Mouse (Mus musculus) lung, embryonic 15.5 days (tissue): ENCODE measurements around the gene Sectm1a. TPM values are rescaled to one million over a fixed set of nuclear protein-coding genes. Genes with fewer than 3 reads are reported as not detected.
"Not testable (repeated sequence)": the region's sequence is repeated elsewhere in the genome, so short reads cannot be mapped to it uniquely, and the experiment has no call there.

Source experiments
- ATAC-seq: fragments of 200-750 bp; cut with Nextera tagmentation; 2 replicates; pipeline ENCODE4 v1.8.0; 2017; ENCODE audit warnings: moderate number of reproducible peaks, borderline replicate concordance; ENCODE audit not compliant: low FRiP score, low TSS enrichment; ENCODE audit errors: extremely low read depth
- H3K27ac ChIP-seq: fragments of 300-500 bp; sonication (generic); 2 replicates; pipeline ENCODE4 v1.5.1; 2015; ENCODE audit warnings: moderate library complexity, mild to moderate bottlenecking, inconsistent platforms
- H3K27me3 ChIP-seq: fragments of 300-500 bp; sonication (generic); 2 replicates; pipeline ENCODE4 v1.6.1; 2015; ENCODE audit warnings: inconsistent platforms
- H3K36me3 ChIP-seq: fragments of 300-500 bp; sonication (generic); 2 replicates; pipeline ENCODE4 v1.6.1; 2015; ENCODE audit warnings: inconsistent platforms
- H3K4me1 ChIP-seq: fragments of 300-500 bp; sonication (generic); 2 replicates; pipeline ENCODE4 v1.6.1; 2015; ENCODE audit warnings: inconsistent platforms
- H3K4me2 ChIP-seq: fragments of 300-500 bp; sonication (generic); 2 replicates; pipeline ENCODE4 v1.6.1; 2015; ENCODE audit warnings: inconsistent platforms, mild to moderate bottlenecking, moderate library complexity
- H3K4me3 ChIP-seq: fragments of 300-500 bp; sonication (generic); 2 replicates; pipeline ENCODE4 v1.5.1; 2015; ENCODE audit warnings: mild to moderate bottlenecking, inconsistent platforms
- H3K9ac ChIP-seq: fragments of 300-500 bp; sonication (generic); 2 replicates; pipeline ENCODE4 v1.6.1; 2015; ENCODE audit warnings: inconsistent platforms
- H3K9me3 ChIP-seq: fragments of 300-500 bp; sonication (generic); 2 replicates; pipeline ENCODE4 v1.6.1; 2016; ENCODE audit warnings: inconsistent platforms
- WGBS: fragments of 180-500 bp; shearing (Covaris S2); methylation state at CpG from one replicate; pipeline ENCODE4 v1.1.7; 2015; 5-methylcytosine and 5-hydroxymethylcytosine counted together
- polyA plus RNA-seq: library from polyadenylated mRNA; unstranded; fragments of >200 nt; fragmentation: Nextera tagmentation; extraction: Ambion mirVana; gene quantifications from 2 replicates; pipeline ENCODE4 v1.2.1, GENCODE M21; 2015

Sectm1a gene
- polyA plus RNA-seq, 1 experiment from 2014 or later: 0.26 TPM

DNA sequence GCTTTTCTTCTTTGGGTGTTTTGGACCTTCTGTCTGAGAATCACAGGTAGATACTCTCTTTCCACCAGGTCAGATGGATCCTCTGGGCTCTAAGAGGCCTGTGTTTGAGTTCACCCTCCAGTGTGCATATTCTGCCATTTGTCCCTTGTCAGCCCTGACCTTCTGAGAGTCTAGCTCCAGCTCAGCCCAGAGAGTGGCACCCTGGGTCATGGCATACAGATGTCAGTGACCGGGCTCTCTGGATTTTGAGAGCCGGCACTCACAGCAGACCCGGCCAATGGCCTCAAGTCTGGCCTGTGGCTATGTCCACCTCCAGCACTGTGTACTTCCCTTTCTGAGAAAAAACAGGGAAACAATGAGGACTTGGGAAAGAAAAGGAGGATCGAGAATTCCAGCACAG, 21.5 kb downstream of the Sectm1a start:
- H3K36me3 ChIP-seq: no peaks in the 10 kb centered on the region
- no peak overlapping the region for H3K4me2 ChIP-seq
- peaks cover 9% of the 10 kb centered on the region for H3K4me1 ChIP-seq
- WGBS: 82% methylated on average over 4 of the region's 4 CpGs
- H3K27ac ChIP-seq: no peak overlapping the region
- no peaks in the 10 kb centered on the region for H3K9me3 ChIP-seq
- ATAC-seq: no peak
- H3K4me3 ChIP-seq: no peak overlapping the region
- no peak overlapping the region for H3K9ac ChIP-seq
- H3K27me3 ChIP-seq: no peaks in the 10 kb centered on the region

DNA sequence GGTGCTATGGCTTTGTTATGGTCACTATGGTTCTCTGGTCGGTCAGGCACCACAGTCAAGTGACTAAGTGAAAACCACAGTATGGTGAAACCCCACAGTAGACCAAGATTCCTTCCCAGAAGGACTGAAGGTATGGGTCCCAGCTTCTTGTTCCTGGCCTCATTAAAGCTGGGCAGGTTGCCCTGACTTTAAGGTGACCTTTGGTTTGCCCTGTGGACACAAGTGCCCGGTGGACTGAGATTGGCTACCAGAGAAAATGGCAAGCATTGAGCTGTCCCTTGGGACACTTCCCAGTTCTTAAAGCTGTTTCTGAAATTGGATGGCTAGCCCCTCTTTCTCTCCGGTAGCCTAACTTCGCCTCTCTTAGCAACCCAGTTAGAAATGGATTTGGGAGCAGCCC, 22.1 kb downstream of the Sectm1a start:
- WGBS: 90% methylated on average over 4 of the region's 4 CpGs
- Histone ChIP-seq H3K4me2 (no peak overlapping the region), H3K27me3 (no peaks in the 10 kb centered on the region), H3K27ac (no peak overlapping the region), H3K4me3 (no peak overlapping the region), H3K9ac (no peak overlapping the region), H3K4me1 (peaks cover 9% of the 10 kb centered on the region), H3K36me3 (no peaks in the 10 kb centered on the region), H3K9me3 (no peaks in the 10 kb centered on the region)
- no peak for ATAC-seq

DNA sequence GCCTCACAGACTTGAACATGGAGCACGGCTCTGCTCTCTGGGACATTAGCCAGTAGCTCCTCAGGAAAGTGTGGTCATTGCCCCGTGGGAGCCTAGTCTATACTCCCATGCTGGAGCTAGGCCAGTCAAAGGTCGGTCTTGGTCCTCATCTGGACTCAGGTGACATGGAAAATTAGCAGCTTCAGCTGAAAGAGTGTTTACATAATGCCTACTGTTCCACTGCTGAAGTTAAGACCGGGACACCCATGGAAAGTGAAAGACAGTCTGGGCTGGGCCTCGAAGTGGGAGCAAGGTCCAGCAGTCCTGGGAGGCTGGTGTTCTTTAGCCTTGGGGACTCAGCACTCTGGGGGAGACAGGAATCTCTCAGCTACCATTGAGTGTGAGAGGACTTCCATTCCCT, 22.9 kb downstream of the Sectm1a start:
- H3K9me3 ChIP-seq: no peaks in the 10 kb centered on the region
- ATAC-seq: no peak
- H3K27ac ChIP-seq: no peak overlapping the region
- H3K4me2 ChIP-seq: no peak overlapping the region
- no peak overlapping the region for H3K9ac ChIP-seq
- H3K4me1 ChIP-seq: peaks cover 12% of the 10 kb centered on the region
- no peak overlapping the region for H3K4me3 ChIP-seq
- WGBS: 70% methylated on average over 5 of the region's 5 CpGs
- no peaks in the 10 kb centered on the region for H3K27me3 ChIP-seq
- no peaks in the 10 kb centered on the region for H3K36me3 ChIP-seq

DNA sequence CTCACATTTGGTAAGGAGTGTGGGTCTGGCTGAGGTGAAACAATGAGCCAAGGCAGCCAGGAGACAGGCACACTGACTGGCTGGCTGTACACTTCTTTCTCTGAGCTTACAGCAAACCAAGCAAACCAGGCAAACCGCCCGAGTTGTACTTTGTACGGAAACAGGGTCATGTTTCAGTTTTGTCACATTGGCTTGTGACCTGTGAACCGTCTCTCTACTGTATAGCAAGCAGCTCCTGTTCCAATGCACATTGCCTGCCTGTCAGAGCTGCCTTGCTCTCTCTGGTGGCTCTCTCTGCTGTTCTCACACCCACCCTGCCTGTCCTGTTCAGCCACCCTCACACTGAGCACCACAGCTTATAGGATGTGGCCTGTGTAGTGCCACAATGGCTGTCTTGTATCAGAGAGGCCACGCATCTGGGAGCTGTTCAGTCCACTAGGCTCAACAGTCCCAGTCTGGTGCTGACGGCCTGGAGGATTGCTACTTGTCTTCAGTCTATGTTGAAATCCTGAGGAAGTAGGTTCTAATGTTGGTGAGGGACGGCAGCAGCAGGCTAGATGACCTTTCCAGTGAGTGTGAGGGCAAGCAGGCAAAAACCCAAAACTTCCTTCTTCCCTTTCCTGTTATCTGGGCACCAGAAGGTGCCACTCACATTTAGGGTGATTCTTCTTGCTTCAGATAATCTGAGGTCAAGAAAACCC, 24.3 kb downstream of the Sectm1a start:
- WGBS: 25% methylated on average over 7 of the region's 7 CpGs
- H3K27me3 ChIP-seq: no peaks in the 10 kb centered on the region
- peak; percentile 56; the same call in 1 of the 2 replicates for ATAC-seq
- H3K27ac ChIP-seq: no peak overlapping the region
- no peaks in the 10 kb centered on the region for H3K36me3 ChIP-seq
- H3K4me3 ChIP-seq: no peak overlapping the region
- H3K4me2 ChIP-seq: no peak overlapping the region
- no peaks in the 10 kb centered on the region for H3K9me3 ChIP-seq
- H3K4me1 ChIP-seq: peaks cover 12% of the 10 kb centered on the region
- no peak overlapping the region for H3K9ac ChIP-seq

DNA sequence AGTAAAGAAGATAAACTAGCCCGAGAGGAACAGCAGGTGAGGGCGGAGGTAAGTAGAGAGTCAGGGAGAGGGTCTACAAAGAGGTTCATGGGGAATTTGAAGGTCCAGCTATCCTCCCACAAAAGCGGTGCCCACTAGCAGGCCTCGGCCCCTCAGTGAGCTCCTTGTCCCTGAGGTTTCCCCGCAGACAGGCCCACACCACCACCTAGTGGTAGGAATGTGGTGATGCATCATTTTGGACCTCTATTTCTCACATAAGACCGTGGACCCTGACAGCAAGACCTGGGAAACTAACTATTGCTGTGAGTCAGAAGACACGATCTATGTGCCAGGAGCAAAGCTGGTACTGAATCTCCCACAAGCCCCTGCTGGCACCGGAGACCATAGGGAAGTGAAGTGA, 27.5 kb downstream of the Sectm1a start:
- peaks cover 12% of the 10 kb centered on the region for H3K4me1 ChIP-seq
- no peak overlapping the region for H3K27ac ChIP-seq
- no peaks in the 10 kb centered on the region for H3K36me3 ChIP-seq
- H3K9me3 ChIP-seq: no peaks in the 10 kb centered on the region
- H3K27me3 ChIP-seq: no peaks in the 10 kb centered on the region
- H3K9ac ChIP-seq: no peak overlapping the region
- 10% methylated on average over 8 of the region's 8 CpGs for WGBS
- no peak overlapping the region for H3K4me2 ChIP-seq
- peak; percentile 50; the same call in 1 of the 2 replicates for ATAC-seq
- no peak overlapping the region for H3K4me3 ChIP-seq

DNA sequence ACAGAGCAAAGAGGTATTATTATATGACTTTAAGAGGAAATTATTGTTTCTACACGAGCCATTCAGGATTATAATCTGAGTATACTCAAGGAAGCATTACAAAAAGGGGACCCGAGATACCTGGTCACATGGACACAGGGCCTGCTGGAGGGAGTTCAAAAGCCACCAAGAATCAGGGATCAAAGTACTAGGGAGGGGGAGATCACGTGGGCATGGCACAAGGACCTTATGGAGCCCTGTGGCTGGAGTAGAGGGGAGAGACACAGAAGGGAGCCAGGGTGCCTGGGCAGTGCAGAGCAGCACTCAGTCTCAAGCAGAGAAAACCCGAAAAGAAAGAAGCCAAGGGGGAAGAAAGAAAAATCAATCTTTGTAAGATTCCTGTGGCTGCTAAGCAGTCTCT, 28.6 kb downstream of the Sectm1a start:
- WGBS: 62% methylated on average over 4 of the region's 4 CpGs
- H3K4me1 ChIP-seq: peaks cover 12% of the 10 kb centered on the region
- no peak for ATAC-seq
- H3K27me3 ChIP-seq: no peaks in the 10 kb centered on the region
- no peak overlapping the region for H3K4me3 ChIP-seq
- no peaks in the 10 kb centered on the region for H3K36me3 ChIP-seq
- no peak overlapping the region for H3K27ac ChIP-seq
- no peak overlapping the region for H3K9ac ChIP-seq
- H3K9me3 ChIP-seq: no peaks in the 10 kb centered on the region
- no peak overlapping the region for H3K4me2 ChIP-seq

DNA sequence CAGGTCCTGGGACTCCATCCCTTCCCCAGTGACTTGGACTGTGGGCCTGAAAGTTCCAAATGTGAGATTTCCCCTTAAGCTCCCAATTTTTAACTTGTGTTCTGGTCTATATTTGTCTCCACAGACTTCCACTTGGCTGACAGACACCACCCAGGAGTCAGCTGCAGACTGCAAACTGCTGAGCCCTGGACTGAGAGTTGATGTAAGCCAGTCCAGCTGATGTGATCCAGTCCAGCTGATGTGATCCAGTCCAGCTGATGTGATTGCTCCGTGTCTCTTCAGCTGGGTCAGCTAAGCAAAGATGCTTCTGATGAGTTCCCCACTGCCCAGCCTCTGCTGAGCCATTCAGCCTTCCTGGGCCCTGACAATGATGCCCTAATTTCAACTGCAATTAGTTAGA, 29.2 kb downstream of the Sectm1a start:
- Histone ChIP-seq H3K9ac (no peak overlapping the region), H3K9me3 (no peaks in the 10 kb centered on the region), H3K27me3 (no peaks in the 10 kb centered on the region), H3K4me1 (peaks cover 11% of the 10 kb centered on the region), H3K36me3 (no peaks in the 10 kb centered on the region), H3K4me3 (no peak overlapping the region), H3K4me2 (no peak overlapping the region), H3K27ac (no peak overlapping the region)
- 48% methylated on average over 1 of the region's 1 CpGs for WGBS
- ATAC-seq: no peak

DNA sequence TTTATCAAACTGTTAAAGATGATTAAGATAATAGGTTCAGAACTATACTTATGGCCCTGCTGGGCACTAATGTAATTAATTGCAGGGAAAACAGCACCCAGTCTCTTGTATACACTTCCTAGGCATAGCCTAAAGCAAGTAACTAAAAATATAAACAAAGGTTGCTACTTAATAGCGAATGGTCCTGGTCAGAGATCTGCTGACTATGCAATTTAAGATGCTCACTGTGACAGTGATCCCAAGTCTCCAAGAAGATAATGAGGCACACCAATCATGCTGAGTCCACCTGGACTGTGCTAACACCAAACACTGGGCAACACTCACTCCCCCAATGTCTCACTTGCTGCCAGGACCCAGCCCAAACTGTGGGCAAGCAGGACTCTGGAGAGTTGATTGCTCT, 31.2 kb downstream of the Sectm1a start:
- Histone ChIP-seq H3K4me3 (no peak overlapping the region), H3K9ac (no peak overlapping the region), H3K4me1 (0 out of 2 replicates have a peak, but pooled peaks cover 13% of the 10 kb centered on the region), H3K36me3 (no peaks in the 10 kb centered on the region), H3K27me3 (no peaks in the 10 kb centered on the region), H3K4me2 (no peak overlapping the region), H3K27ac (no peak overlapping the region), H3K9me3 (no peaks in the 10 kb centered on the region)
- 66% methylated on average over 1 of the region's 1 CpGs for WGBS
- no peak for ATAC-seq

DNA sequence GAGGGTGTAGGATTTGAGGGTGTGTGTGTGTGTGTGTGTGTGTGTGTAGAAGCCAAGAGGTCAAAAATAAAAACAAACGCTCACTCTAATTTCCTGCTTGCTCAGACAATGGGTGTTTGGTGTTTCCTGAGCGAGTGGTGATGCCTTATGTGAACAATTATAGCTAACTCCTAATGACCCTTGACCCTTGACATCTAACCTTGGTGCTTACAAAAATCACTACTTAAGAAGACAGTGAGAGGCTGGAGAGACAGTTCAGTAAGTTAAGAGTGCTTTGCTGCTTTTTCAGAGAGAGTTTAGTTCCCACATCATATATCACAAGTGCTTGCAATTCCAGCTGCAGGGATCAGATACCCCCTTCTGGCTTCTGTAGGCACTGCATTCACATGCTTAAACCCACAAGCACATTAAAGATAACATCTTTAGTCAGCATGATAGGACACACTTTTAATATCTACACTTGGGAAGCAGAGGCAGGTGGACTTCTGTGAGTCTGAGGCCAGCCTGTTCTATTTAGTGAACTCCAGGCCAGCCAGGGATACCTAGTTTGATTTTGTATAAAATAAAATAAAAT, 33.1 kb downstream of the Sectm1a start:
- Histone ChIP-seq H3K9ac (no peak overlapping the region), H3K9me3 (no peaks in the 10 kb centered on the region), H3K4me3 (no peak overlapping the region), H3K4me1 (0 out of 2 replicates have a peak, but pooled peaks cover 10% of the 10 kb centered on the region), H3K36me3 (no peaks in the 10 kb centered on the region), H3K27ac (no peak overlapping the region), H3K4me2 (no peak overlapping the region), H3K27me3 (no peaks in the 10 kb centered on the region)
- WGBS: 44% methylated on average over 2 of the region's 2 CpGs
- ATAC-seq: no peak

DNA sequence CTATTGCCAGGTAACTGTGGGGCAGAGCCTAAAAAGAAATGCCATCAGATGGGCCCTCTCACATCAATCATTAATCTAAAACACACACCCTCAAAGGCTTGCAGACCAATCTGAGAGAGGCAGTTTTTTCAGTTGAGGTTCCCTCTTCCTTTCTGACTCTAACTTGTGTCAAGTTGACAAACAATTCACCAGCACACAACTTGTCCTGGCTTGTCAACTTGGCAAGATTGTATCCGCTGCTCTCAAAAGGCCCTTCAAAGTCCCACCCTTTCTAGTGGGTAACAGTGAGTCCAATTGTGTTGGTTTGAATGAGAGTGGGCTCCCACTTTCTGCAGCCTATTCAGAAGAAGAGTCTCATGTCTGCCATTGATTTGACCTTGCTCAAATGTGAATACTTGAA, 35.7 kb downstream of the Sectm1a start:
- H3K27ac ChIP-seq: peak overlapping the region; percentile 29; the same call in 1 of the 2 replicates
- H3K4me1 ChIP-seq: 0 out of 2 replicates have a peak, but pooled peaks cover 10% of the 10 kb centered on the region
- H3K27me3 ChIP-seq: no peaks in the 10 kb centered on the region
- ATAC-seq: no peak; the same call in 1 of the 2 replicates
- WGBS: 44% methylated on average over 1 of the region's 1 CpGs
- H3K9ac ChIP-seq: no peak overlapping the region
- H3K4me3 ChIP-seq: no peak overlapping the region
- no peaks in the 10 kb centered on the region for H3K36me3 ChIP-seq
- H3K4me2 ChIP-seq: no peak overlapping the region
- H3K9me3 ChIP-seq: no peaks in the 10 kb centered on the region

DNA sequence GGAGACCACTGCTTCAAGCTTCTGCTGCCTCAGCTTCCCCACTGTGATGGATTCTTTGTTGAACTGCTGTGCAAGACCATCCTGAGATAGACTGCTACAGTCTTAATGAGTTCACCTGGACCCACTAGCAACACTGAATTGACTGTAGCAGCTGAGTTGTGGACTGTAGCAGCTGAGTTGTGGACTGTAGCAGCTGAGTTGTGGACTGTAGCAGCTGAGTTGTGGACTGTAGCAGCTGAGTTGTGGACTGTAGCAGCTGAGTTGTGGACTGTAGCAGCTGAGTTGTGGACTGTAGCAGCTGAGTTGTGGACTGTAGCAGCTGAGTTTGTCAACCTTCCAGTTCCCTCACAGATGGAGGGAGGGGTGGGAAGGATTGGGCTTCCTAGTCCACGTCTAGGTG, 38.0 kb downstream of the Sectm1a start:
- H3K4me1 ChIP-seq: 0 out of 2 replicates have a peak, but pooled peaks cover 10% of the 10 kb centered on the region
- WGBS: 33% methylated on average over 1 of the region's 1 CpGs
- H3K4me2 ChIP-seq, H3K9ac ChIP-seq, H3K9me3 ChIP-seq, H3K27me3 ChIP-seq, H3K4me3 ChIP-seq, H3K27ac ChIP-seq, ATAC-seq, H3K36me3 ChIP-seq: not testable (repeated sequence)

DNA sequence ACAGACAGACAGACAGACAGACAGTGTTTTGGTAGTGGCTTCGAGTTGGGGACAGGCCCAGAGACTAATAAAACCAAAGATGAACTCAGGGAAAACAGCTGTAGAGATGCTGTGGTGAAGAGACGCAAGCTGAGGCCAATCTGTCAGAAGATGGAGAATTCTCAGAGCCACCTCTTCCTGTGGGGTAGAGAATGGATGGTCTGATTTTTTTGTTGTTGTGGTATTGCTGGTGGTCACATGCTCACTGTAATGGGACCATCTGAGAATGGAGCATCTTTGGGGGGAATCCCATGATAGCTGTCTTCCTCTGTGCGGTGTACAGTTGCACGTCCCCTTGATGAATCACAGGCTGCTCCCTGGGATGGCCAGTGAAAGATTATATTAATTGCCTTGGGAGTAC, 38.5 kb downstream of the Sectm1a start:
- Histone ChIP-seq H3K9ac (no peak overlapping the region), H3K27ac (no peak overlapping the region), H3K36me3 (no peaks in the 10 kb centered on the region), H3K9me3 (no peaks in the 10 kb centered on the region), H3K4me2 (no peak overlapping the region), H3K27me3 (no peaks in the 10 kb centered on the region), H3K4me1 (0 out of 2 replicates have a peak, but pooled peaks cover 10% of the 10 kb centered on the region), H3K4me3 (no peak overlapping the region)
- WGBS: 67% methylated on average over 4 of the region's 4 CpGs
- no peak for ATAC-seq
